Mouse (Mus musculus) cerebellum, adult 11 months (tissue): ENCODE measurements around the gene Tceal3.
"Not testable (repeated sequence)": the region's sequence is repeated elsewhere in the genome, so short reads cannot be mapped to it uniquely, and the experiment has no call there.

Source experiments
- DNase-seq: peaks from one replicate; pipeline ENCODE4 v3.0.0; 2022

Tceal3 gene

DNA sequence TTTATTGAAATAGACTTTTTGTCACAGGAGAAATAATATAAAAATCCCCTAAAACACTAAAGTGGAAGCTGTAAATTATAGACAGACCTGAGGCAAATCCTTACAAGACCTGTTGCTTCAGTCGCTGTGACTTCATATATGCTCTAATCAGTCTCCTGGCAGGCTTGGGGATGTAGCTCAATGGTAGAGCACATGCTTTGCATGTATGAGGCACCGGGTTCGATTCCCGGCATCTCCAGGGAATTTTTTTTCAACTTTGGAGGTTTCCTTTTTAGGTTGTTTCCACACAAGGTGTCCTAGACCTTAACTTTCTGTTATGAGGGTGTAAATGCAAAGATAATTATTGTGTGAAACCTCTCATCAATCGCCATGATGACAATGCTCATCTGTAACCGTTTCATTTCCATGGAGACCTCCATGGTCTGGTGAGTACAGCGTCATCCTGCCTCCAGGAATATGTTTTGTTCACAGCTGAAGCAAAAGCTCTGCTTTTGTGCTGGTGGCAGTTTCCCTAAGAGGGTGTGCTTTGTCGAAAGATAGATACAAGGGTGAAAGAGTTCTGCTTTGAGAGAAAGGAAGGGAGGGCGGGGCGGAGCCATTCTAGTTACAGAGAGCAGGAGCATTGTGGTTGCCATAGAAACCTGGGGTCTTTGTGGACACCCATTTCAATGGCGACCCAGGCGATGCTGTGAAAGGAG is at the start of gene Tceal3:
Gene Tceal3, plus strand, starts transcription at position 644 of the 698 bp plus-strand sequence.
- peak; percentile 62 for DNase-seq

- not testable (repeated sequence) for DNase-seq
Observed at GRCm38 (mm10) chrX:136543956-136544355, 46.7 kb upstream of the Tceal3 start, which contains the start of gene Kir3dl2. TSS of gene Kir3dl2 (minus strand) at chrX:136544056.

DNA sequence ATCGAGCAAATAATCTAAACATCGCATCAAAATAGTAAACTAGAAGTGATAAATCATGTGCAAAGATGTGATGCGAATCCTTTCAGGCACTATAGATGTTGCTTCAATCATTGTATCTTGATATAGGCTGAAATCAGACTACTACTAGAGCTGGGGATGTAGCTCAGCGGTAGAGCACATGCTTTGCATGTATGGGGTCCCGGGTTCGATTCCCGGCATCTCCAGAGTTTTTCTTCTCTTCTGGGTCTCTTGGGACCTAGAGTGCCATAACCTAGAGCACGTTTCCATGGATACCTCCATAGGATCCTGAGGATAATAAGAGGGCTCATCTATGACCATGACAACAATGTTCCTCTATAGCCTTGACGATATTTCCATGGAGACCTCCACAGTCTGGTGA is 21.5 kb upstream of the Tceal3 start:
- not testable (repeated sequence) for DNase-seq

GRCm38 (mm10) chrX:136584617-136585016 is 6.0 kb upstream of the Tceal3 start:
- no peak for DNase-seq

GRCm38 (mm10) chrX:136590897-136591257 is 235 bp downstream of the Tceal3 start:
- DNase-seq: peak; percentile 5

GRCm38 (mm10) chrX:136599416-136599815 is 8.8 kb downstream of the Tceal3 start:
- no peak for DNase-seq

DNA sequence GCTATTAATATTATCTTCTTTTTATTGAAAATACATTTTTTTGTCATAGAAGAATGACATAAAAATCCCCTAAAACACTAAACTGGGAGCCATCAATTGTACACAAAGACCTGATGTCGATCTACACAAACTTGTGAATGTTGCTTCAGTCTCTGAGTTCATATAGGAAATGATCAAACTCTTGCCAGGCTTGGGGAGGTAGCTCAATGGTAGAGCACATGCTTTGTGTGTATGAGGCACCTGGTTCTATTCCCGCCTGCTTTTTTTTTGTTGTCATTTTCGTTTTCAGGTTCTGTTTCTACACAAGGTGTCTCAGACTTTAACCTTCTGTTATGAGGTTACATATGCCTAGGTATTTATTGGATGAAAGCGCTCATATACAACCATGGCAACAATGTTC is 16.3 kb downstream of the Tceal3 start:
- DNase-seq: no peak

DNA sequence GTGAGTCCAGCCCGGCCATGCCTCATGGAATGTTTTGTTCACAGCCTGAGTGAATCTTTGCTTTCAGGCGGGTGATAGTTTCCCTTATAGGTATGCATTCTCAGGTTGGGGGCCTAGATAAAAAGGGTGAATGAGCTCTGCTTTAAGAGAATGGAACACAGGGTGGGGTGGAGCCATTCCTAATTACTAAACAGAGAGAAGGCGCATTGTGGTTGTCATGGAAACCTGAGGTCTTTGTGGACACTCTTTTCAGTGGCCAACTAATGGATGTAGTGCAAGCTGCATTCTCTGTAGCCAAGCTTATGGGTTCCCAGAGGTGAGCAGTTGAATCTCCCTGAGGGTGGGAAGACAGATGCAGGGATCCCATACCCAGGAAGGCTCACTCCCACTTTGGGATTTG is 16.8 kb downstream of the Tceal3 start:
- DNase-seq: no peak

GRCm38 (mm10) chrX:136611346-136611745 is 20.7 kb downstream of the Tceal3 start:
- DNase-seq: no peak

DNA sequence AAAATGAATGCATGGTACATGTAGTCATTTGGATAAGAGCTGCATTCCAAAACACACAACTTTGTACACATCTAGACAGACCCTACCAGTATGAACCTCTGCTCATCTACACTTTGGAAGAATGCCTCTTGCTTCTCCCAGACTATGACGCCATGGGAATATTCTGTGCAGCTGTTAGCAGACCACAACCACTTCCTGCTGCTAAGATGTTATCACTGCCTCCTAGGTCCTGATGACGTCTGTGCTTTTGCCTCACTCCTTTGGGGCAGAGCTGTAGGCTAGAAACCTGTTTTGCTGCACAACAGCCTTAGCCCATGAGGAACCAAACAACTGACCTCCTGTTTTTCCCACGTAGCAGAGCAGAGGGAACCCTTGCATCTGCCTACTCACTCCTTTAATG is 25.2 kb downstream of the Tceal3 start:
- DNase-seq: not testable (repeated sequence)

DNA sequence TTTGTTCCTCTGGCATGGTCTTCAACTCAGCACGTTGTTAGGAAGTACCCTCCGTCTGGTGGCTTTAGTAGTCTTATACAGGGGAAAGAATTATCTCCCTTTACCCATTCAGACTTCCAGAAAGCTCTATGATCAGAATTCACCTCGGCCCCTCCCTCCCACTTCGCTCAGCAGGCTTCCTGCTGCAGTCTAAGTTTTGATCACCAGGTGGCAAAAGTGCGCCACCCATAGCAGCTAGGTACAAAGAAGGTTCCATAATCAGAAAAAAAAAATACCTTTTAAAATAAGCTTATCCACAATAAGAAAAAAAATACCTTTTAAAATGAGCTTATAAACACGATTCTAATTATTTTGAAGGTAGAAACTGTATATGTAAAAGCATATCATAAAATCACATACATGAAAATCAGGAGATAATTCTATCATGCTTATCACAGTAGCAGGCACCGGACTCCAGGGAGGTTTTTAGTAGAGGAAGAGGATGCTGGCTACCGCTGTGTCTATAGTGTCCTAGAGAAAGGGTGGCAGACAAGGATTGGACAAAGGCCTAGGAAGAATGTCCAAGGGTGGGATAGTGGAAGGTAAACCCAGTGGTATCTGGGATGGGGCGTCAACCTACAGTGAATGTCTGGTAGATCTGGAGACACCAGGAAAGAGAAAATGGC is 34.4 kb downstream of the Tceal3 start:
- peak; percentile 5 for DNase-seq

GRCm38 (mm10) chrX:136625959-136626358 is 35.3 kb downstream of the Tceal3 start:
- DNase-seq: no peak

GRCm38 (mm10) chrX:136635116-136635515 is 44.5 kb downstream of the Tceal3 start:
- DNase-seq: no peak

GRCm38 (mm10) chrX:136639754-136640153 is 49.1 kb downstream of the Tceal3 start:
- peak; percentile 1 for DNase-seq

DNA sequence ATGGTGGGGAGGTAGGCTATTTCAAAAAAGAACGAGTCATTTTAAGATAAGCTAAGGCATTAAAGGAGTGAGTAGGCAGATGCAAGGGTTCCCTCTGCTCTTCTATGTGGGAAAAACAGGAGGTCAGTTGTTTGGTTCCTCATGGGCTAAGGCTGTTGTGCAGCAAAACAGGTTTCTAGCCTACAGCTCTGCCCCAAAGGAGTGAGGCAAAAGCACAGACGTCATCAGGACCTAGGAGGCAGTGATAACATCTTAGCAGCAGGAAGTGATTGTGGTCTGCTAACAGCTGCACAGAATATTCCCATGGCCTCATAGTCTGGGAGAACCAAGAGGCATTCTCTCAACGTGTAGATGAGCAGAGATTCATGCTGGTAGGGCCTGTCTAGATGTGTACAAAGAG is 55.2 kb downstream of the Tceal3 start:
- DNase-seq: not testable (repeated sequence)

DNA sequence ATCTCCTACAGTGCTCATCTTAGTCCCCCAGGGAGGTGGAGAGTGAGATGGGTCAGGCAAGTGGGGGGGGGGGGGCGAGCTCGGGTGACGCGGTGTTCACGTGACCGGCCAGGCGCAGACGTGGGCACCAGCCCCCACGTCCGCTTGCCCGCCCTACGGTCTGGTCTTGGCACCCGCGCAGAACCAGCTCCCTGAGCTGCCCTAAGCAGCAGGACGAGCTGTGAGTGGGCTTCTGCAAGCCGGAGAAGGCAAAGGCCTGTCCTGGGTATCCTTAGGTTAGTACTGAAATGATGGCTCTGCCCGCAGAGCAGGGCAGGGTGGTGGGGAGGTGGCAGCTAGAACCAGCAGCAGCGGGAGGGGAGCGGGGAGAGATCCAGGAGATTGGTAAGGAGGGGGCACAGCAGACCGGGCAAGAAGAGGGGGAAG is 75.7 kb downstream of the Tceal3 start:
- DNase-seq: peak; percentile 54

- peak; percentile 27 for DNase-seq
Observed at GRCm38 (mm10) chrX:136666762-136667464, 76.3 kb downstream of the Tceal3 start.

DNA sequence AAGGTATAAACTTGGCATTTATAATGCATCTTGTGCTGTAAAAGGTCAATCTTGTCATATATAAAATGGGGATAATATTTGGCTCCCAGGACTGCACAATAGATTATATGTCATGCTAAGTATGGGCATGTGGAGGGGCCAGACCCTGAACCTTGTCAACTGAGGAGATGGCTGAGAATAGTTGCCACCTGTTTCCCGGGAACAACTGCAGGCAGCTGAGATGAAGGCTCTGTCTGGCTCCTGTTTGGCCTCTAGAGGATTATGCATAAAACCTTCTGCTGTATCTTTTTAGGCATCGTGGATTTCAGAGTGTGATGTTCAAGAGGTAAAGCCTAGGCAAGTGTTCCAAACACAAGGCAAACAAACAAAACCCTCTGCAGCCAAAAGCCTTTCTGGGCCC is 78.2 kb downstream of the Tceal3 start:
- DNase-seq: no peak

- no peak for DNase-seq
Observed at GRCm38 (mm10) chrX:136680989-136681388, 90.3 kb downstream of the Tceal3 start.

- not testable (repeated sequence) for DNase-seq
Observed at GRCm38 (mm10) chrX:136691606-136692293, 101.1 kb downstream of the Tceal3 start.

GRCm38 (mm10) chrX:136692294-136692675 is 101.6 kb downstream of the Tceal3 start:
- DNase-seq: no peak

- no peak for DNase-seq
Observed at GRCm38 (mm10) chrX:136693196-136693595, 102.6 kb downstream of the Tceal3 start.
